ENCODE assay signal across 25 mouse cellular contexts in genomic region chr6:51711616-51711970, GRCm38 (mm10).
DNase-seq lines count a peak whose midpoint lies in the region; ATAC-seq lines count a peak whose summit lies in the region.
"Had no signal": no experiment of that assay in that cellular context is flagged by ENCODE, and none has a peak within 500 bp of the region (broad histone marks: within the 10 kb centered on the region; RNA-seq: fewer than 3 reads in every experiment).

No protein-coding gene starts in this region.

- no peaks in the 10 kb centered on the region for H3K36me3 ChIP-seq in lung, embryonic 16.5 days (ENCODE audit: control insufficient read depth, insufficient read depth, low read length)
- H3K36me3 ChIP-seq: embryonic facial prominence, embryonic 13.5 days; forebrain, embryonic 10.5 days; hindbrain, embryonic 13.5 days; limb, embryonic 12.5 days; liver, embryonic 15.5 days; midbrain, embryonic 13.5 days; neural tube, embryonic 13.5 days; stomach, embryonic 15.5 days had no signal

- peak overlapping the region; percentile 83 for H3K27ac ChIP-seq in lung, embryonic 16.5 days (ENCODE audit: low read length)
- H3K27ac ChIP-seq: embryonic facial prominence, embryonic 13.5 days; forebrain, embryonic 10.5 days; hindbrain, embryonic 13.5 days; limb, embryonic 12.5 days; liver, embryonic 15.5 days; macrophage; midbrain, embryonic 13.5 days; stomach, embryonic 15.5 days had no signal

- no peaks in the 10 kb centered on the region for H3K27me3 ChIP-seq in lung, embryonic 16.5 days (ENCODE audit: control insufficient read depth, insufficient read depth, low read depth, low read length)
- H3K27me3 ChIP-seq: embryonic facial prominence, embryonic 13.5 days; hindbrain, embryonic 13.5 days; limb, embryonic 12.5 days; liver, embryonic 15.5 days; midbrain, embryonic 13.5 days; neural tube, embryonic 13.5 days; stomach, embryonic 15.5 days had no signal

- intact Hi-C loops in heart, postnatal 25 days (cut with DNase I), result no loop called here

- peaks cover 11% of the 10 kb centered on the region for H3K4me1 ChIP-seq in lung, embryonic 16.5 days (replicated peaks; ENCODE audit: control insufficient read depth, insufficient read depth, low read length)
- H3K4me1 ChIP-seq: liver, embryonic 15.5 days had no signal

- DNase-seq in adrenal gland, adult 2 months, result peak; percentile 52
- no peak for DNase-seq in adrenal gland, postnatal 4 days (ENCODE audit: low spot score in 2 of 2)
- DNase-seq in heart, adult 11 months, result peak; percentile 91
- DNase-seq in heart, postnatal 25 days (ENCODE audit: low spot score), result no peak
- no peak for DNase-seq in lung, postnatal 14 days
- DNase-seq in testis, postnatal 14 days (ENCODE audit: low spot score), result peak; percentile 34
- DNase-seq in layer of hippocampus, postnatal 36 days, result no peak
- DNase-seq: cerebellum, adult 11-12 months; forebrain, postnatal 0 days; kidney, adult 9 months; retina, postnatal 1 day; right cerebral cortex, postnatal 14 days; thymus, adult 2 months; thymus, postnatal 36 days had no signal

- peak overlapping the region; percentile 19 for H3K4me2 ChIP-seq in lung, embryonic 16.5 days (ENCODE audit: low read depth, low read length)
- H3K4me2 ChIP-seq: embryonic facial prominence, embryonic 13.5 days; hindbrain, embryonic 13.5 days; limb, embryonic 12.5 days; liver, embryonic 15.5 days; midbrain, embryonic 13.5 days; neural tube, embryonic 13.5 days; stomach, embryonic 15.5 days had no signal

- no peak overlapping the region for H3K4me3 ChIP-seq in lung, embryonic 16.5 days (ENCODE audit: low read length)
- H3K4me3 ChIP-seq: embryonic facial prominence, embryonic 13.5 days; forebrain, embryonic 10.5 days; hindbrain, embryonic 13.5 days; limb, embryonic 12.5 days; liver, embryonic 15.5 days; midbrain, embryonic 13.5 days; neural tube, embryonic 13.5 days; stomach, embryonic 15.5 days had no signal

- H3K9ac ChIP-seq in lung, embryonic 16.5 days (ENCODE audit: low read length), result no peak overlapping the region; the same call in 1 of the 2 replicates
- H3K9ac ChIP-seq: embryonic facial prominence, embryonic 13.5 days; forebrain, postnatal 0 days; hindbrain, embryonic 13.5 days; limb, embryonic 12.5 days; liver, embryonic 15.5 days; midbrain, embryonic 13.5 days; neural tube, embryonic 13.5 days; stomach, embryonic 15.5 days had no signal

- WGBS in lung, embryonic 16.5 days, result 72% methylated on average over 7 of the region's 7 CpGs

- ATAC-seq in lung, embryonic 16.5 days (ENCODE audit: low read depth), result peak; percentile 18; the same call in 1 of the 2 replicates
- ATAC-seq: forebrain, postnatal 0 days; intestine, postnatal 0 days; midbrain, embryonic 13.5 days had no signal

- H3K9me3 ChIP-seq in lung, embryonic 16.5 days (ENCODE audit: control insufficient read depth, low read length), result no peaks in the 10 kb centered on the region
- H3K9me3 ChIP-seq: embryonic facial prominence, embryonic 13.5 days; forebrain, embryonic 10.5 days; hindbrain, embryonic 13.5 days; limb, embryonic 12.5 days; liver, embryonic 15.5 days; midbrain, embryonic 13.5 days; neural tube, embryonic 13.5 days; stomach, embryonic 15.5 days had no signal

Comparison
In these comparisons a context has a peak if more than half of its experiments do, and no peak if none do; other contexts are left out.
1. DNase-seq: peak in adrenal gland, adult 2 months (single experiment), heart, adult 11 months (single experiment) and testis, postnatal 14 days (single experiment); none in adrenal gland, postnatal 4 days (0 of 2), heart, postnatal 25 days (single experiment), lung, postnatal 14 days (single experiment) and layer of hippocampus, postnatal 36 days (0 of 2).